Mouse (Mus musculus): Measurements from ENCODE around the gene Tcf7l2.

GRCm38 (mm10) chr19:55755462-55755861 lies 13.8 kb downstream of the Tcf7l2 start:
- TF ChIP-seq GATA1 (IDR thresholded peaks at IDR 0.05; ENCODE audit: low read length) (no peak), TAL1 (IDR thresholded peaks at IDR 0.05; ENCODE audit: low read length) (no peak)
